Mouse (Mus musculus) limb, embryonic 11.5 days (tissue): ENCODE data around the gene Gjd2. TPM values are rescaled to one million over a fixed set of nuclear protein-coding genes. Genes with fewer than 3 reads are reported as not detected.

Experiments
- ATAC-seq: fragments of 200-750 bp; cut with Nextera tagmentation; 2 replicates; pipeline ENCODE4 v1.8.0; 2017; ENCODE audit warnings: low read depth; ENCODE audit not compliant: insufficient number of reproducible peaks, low FRiP score, low TSS enrichment
- DNase-seq: peaks from one replicate; pipeline ENCODE4 v3.0.0-alpha.2; 2015; ENCODE audit warnings: low spot score
- H3K27ac ChIP-seq: fragments of 300-500 bp; sonication (generic); replicated peaks from 2 replicates; pipeline ENCODE4 v1.5.1; 2014; ENCODE audit warnings: low read depth, mild to moderate bottlenecking, low read length
- H3K27me3 ChIP-seq: fragments of 300-500 bp; sonication (generic); 2 replicates; pipeline ENCODE4 v1.6.1; 2014; ENCODE audit warnings: mild to moderate bottlenecking, low read length, mixed read lengths; ENCODE audit not compliant: control insufficient read depth, insufficient read depth
- H3K36me3 ChIP-seq: fragments of 300-500 bp; sonication (generic); 2 replicates; pipeline ENCODE4 v1.6.1; 2014; ENCODE audit warnings: mild to moderate bottlenecking, low read length, moderate library complexity, mixed read lengths; ENCODE audit not compliant: control insufficient read depth, insufficient read depth
- H3K4me1 ChIP-seq: fragments of 300-500 bp; sonication (generic); 2 replicates; pipeline ENCODE4 v1.6.1; 2014; ENCODE audit warnings: low read length, mixed read lengths; ENCODE audit not compliant: control insufficient read depth, insufficient read depth
- H3K4me2 ChIP-seq: fragments of 300-500 bp; sonication (generic); 2 replicates; pipeline ENCODE4 v1.6.1; 2014; ENCODE audit warnings: low read depth, mild to moderate bottlenecking, moderate library complexity; ENCODE audit not compliant: severe bottlenecking
- H3K4me3 ChIP-seq: fragments of 300-500 bp; sonication (generic); 2 replicates; pipeline ENCODE4 v1.5.1; 2014; ENCODE audit warnings: low read depth, low read length
- H3K9ac ChIP-seq: fragments of 300-500 bp; sonication (generic); 2 replicates; pipeline ENCODE4 v1.6.1; 2014; ENCODE audit warnings: mild to moderate bottlenecking, low read length
- H3K9me3 ChIP-seq: fragments of 300-500 bp; sonication (generic); 2 replicates; pipeline ENCODE4 v1.6.1; 2016; ENCODE audit warnings: low read length; ENCODE audit not compliant: control insufficient read depth
- WGBS: fragments of 180-500 bp; shearing (Covaris S2); extraction: QIAGEN DNeasy Blood & Tissue Kit; methylation state at CpG from one replicate; pipeline ENCODE4 v1.1.7; 2014; 5-methylcytosine and 5-hydroxymethylcytosine counted together
- polyA plus RNA-seq: library from polyadenylated mRNA; unstranded; fragments of >200 nt; fragmentation: Nextera tagmentation; extraction: Ambion mirVana; gene quantifications from 2 replicates; pipeline ENCODE4 v1.2.1, GENCODE M21; 2014

The Gjd2 gene
- polyA plus RNA-seq, 1 experiment from 2014 or later, result not detected

DNA sequence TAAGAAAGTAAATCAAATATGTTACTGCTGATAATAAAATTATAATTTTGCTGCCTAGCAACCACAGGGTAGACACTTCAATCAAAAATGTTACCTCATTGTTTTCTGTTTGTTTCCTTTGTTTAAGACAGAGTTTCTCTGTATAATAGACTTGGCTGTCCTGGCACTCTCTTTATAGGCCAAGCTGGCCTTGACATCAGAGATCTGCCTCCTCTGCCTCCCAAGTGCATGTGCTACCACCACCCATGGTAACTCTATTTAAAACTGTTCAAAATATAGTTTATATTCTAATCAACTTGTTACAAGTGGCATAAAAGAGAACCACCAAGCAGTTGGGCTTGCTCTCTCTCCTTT lies 6.8 kb upstream of the Gjd2 start:
- no peaks in the 10 kb centered on the region for H3K4me1 ChIP-seq
- H3K27me3 ChIP-seq, result peaks cover under 1% of the 10 kb centered on the region; the same call in 1 of the 2 replicates
- no peak overlapping the region for H3K27ac ChIP-seq
- no peaks in the 10 kb centered on the region for H3K36me3 ChIP-seq
- H3K4me2 ChIP-seq, result no peak overlapping the region
- no peak overlapping the region for H3K9ac ChIP-seq
- no peak for DNase-seq
- H3K9me3 ChIP-seq, result no peaks in the 10 kb centered on the region
- no peak overlapping the region for H3K4me3 ChIP-seq
- ATAC-seq, result no peak

DNA sequence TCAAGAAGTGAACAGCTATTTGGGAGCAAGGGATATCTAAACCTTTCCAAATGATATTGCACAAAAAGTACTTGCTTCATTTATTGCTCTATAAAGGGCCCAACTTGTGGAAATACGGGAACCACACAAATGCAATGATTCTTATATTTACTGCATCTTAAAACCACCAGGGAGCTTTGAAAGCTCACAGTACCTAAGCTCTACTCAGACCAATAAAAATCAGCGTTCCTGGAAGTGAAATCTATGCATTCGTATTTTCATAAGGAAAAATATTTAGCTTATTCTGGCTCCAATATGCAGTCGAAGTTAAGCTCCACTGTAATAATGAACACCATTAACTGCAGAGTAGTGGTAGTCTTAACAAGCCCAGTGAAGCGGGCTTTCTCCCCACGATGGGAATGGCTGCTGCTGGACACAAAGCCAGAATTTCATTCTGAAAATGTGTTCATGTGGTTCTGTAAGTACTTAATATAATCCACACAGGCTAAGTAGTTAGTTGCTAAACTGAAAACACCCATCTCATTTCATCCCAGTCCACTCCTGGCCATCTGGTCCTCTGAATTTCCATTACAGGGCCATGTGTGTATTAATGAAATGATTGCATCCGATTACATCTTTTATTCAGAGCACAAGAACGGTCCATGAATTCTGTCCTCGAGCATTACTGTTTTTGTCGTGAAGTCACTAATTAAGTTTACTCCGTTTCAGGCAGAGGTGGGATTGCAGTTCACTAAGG lies 6.2 kb upstream of the Gjd2 start:
- no peak overlapping the region for H3K4me2 ChIP-seq
- H3K4me1 ChIP-seq, result no peaks in the 10 kb centered on the region
- no peak overlapping the region for H3K4me3 ChIP-seq
- no peak overlapping the region for H3K27ac ChIP-seq
- DNase-seq, result no peak
- no peak overlapping the region for H3K9ac ChIP-seq
- no peaks in the 10 kb centered on the region for H3K9me3 ChIP-seq
- no peak for ATAC-seq
- H3K27me3 ChIP-seq, result peaks cover 5% of the 10 kb centered on the region
- WGBS, result 76% methylated on average over 11 of the region's 11 CpGs
- H3K36me3 ChIP-seq, result no peaks in the 10 kb centered on the region

DNA sequence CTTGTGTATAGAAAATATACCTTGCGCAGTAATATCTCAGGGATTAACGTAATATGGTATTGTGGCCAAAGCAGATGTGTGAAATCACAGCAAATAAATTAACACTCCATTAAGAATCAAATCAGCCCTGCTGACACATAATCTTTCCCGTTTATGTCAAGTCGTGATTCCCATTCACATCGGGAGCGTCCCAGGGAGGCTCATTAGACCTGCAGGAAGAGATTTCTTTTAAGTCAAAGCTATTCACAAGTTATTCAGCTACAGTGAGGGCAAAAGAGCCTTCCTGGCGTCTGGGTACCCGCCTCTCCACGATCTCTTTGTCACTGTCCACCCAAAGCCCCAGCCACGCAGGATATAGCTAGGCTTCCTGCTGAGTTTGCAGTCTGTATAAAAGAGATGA lies 4.7 kb upstream of the Gjd2 start:
- Histone ChIP-seq H3K4me3 (no peak overlapping the region), H3K9ac (no peak overlapping the region), H3K27ac (no peak overlapping the region), H3K36me3 (no peaks in the 10 kb centered on the region), H3K27me3 (peaks cover 21% of the 10 kb centered on the region), H3K4me2 (no peak overlapping the region), H3K4me1 (0 out of 2 replicates have a peak, but pooled peaks cover 3% of the 10 kb centered on the region), H3K9me3 (no peaks in the 10 kb centered on the region)
- ATAC-seq (no peak), DNase-seq (no peak)
- 32% methylated on average over 10 of the region's 10 CpGs for WGBS

- H3K4me1 ChIP-seq, result 0 out of 2 replicates have a peak, but pooled peaks cover 3% of the 10 kb centered on the region
Observed at GRCm38 (mm10) chr2:114014839-114015238, 1.4 kb upstream of the Gjd2 start.

DNA sequence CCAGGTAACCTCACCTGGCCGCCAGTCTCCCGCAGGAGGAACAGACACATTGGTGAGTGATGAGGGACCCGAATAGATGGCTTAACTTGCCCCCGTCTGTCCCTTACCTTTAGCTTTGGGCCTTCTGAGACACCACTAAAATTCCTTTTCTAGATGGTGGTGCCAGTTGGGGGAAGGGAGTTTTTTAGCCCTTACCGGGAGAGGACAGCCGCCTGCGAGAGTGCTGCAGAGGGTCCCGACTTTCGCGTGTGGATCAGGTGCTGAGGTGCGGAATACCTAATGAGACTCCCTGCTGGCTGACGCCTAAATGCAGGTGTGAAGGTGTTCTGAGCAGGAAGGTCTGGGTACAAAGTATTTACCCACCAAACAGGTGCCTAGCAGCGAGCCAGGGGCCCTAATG lies 427 bp upstream of the Gjd2 start:
- ATAC-seq (no peak), DNase-seq (no peak)
- H3K36me3 ChIP-seq, result no peaks in the 10 kb centered on the region
- H3K9me3 ChIP-seq, result no peaks in the 10 kb centered on the region
- H3K9ac ChIP-seq, result no peak overlapping the region
- peaks cover 31% of the 10 kb centered on the region for H3K27me3 ChIP-seq
- peak overlapping the region; percentile 33 for H3K4me3 ChIP-seq
- no peak overlapping the region for H3K27ac ChIP-seq
- H3K4me1 ChIP-seq, result 0 out of 2 replicates have a peak, but pooled peaks cover 3% of the 10 kb centered on the region
- peak overlapping the region; percentile 72 for H3K4me2 ChIP-seq
- 1% methylated on average over 13 of the region's 13 CpGs for WGBS

More at GRCm38 (mm10) chr2:114014839-114015238, 1.4 kb upstream of the Gjd2 start:
- H3K27ac ChIP-seq, result no peak overlapping the region
- no peak overlapping the region for H3K9ac ChIP-seq
- DNase-seq (no peak), ATAC-seq (no peak)
- no peak overlapping the region for H3K4me2 ChIP-seq
- H3K9me3 ChIP-seq, result no peaks in the 10 kb centered on the region
- WGBS, result 80% methylated on average over 6 of the region's 6 CpGs
- no peaks in the 10 kb centered on the region for H3K36me3 ChIP-seq
- peaks cover 31% of the 10 kb centered on the region for H3K27me3 ChIP-seq
- H3K4me3 ChIP-seq, result no peak overlapping the region

- no peak overlapping the region for H3K27ac ChIP-seq
- no peaks in the 10 kb centered on the region for H3K9me3 ChIP-seq
- ATAC-seq (no peak), DNase-seq (peak; percentile 23)
- 0 out of 2 replicates have a peak, but pooled peaks cover 3% of the 10 kb centered on the region for H3K4me1 ChIP-seq
- peak overlapping the region; percentile 72; the same call in 1 of the 2 replicates for H3K4me2 ChIP-seq
- H3K27me3 ChIP-seq, result peaks cover 31% of the 10 kb centered on the region
- H3K4me3 ChIP-seq, result peak overlapping the region; percentile 33
- WGBS, result 5% methylated on average over 19 of the region's 19 CpGs
- H3K9ac ChIP-seq, result no peak overlapping the region
- H3K36me3 ChIP-seq, result no peaks in the 10 kb centered on the region
Observed at GRCm38 (mm10) chr2:114012749-114013211, 639 bp downstream of the Gjd2 start.

GRCm38 (mm10) chr2:114011838-114012237 lies 1.6 kb downstream of the Gjd2 start:
- 47% methylated on average over 4 of the region's 4 CpGs for WGBS
- Histone ChIP-seq H3K27me3 (peaks cover 31% of the 10 kb centered on the region), H3K9ac (no peak overlapping the region), H3K27ac (no peak overlapping the region), H3K36me3 (no peaks in the 10 kb centered on the region), H3K4me2 (no peak overlapping the region), H3K9me3 (no peaks in the 10 kb centered on the region), H3K4me1 (0 out of 2 replicates have a peak, but pooled peaks cover 3% of the 10 kb centered on the region), H3K4me3 (no peak overlapping the region)
- peak; percentile 31; the same call in 1 of the 2 replicates for ATAC-seq
- peak; percentile 82 for DNase-seq

GRCm38 (mm10) chr2:114008321-114008720 lies 5.1 kb downstream of the Gjd2 start:
- H3K27ac ChIP-seq, result no peak overlapping the region
- no peaks in the 10 kb centered on the region for H3K36me3 ChIP-seq
- 89% methylated on average over 2 of the region's 2 CpGs for WGBS
- H3K4me1 ChIP-seq, result no peaks in the 10 kb centered on the region
- H3K27me3 ChIP-seq, result peaks cover 13% of the 10 kb centered on the region
- no peaks in the 10 kb centered on the region for H3K9me3 ChIP-seq
- H3K4me2 ChIP-seq, result no peak overlapping the region
- DNase-seq (no peak), ATAC-seq (no peak)
- no peak overlapping the region for H3K4me3 ChIP-seq
- no peak overlapping the region for H3K9ac ChIP-seq
